Mouse (Mus musculus): Measurements from ENCODE around the gene Rapgef5. TPM values are rescaled to one million over a fixed set of nuclear protein-coding genes. Genes with fewer than 3 reads are reported as not detected.

Rapgef5 gene
- polyA plus RNA-seq, 1 experiment from 2014 or later: 52.1 TPM

DNA sequence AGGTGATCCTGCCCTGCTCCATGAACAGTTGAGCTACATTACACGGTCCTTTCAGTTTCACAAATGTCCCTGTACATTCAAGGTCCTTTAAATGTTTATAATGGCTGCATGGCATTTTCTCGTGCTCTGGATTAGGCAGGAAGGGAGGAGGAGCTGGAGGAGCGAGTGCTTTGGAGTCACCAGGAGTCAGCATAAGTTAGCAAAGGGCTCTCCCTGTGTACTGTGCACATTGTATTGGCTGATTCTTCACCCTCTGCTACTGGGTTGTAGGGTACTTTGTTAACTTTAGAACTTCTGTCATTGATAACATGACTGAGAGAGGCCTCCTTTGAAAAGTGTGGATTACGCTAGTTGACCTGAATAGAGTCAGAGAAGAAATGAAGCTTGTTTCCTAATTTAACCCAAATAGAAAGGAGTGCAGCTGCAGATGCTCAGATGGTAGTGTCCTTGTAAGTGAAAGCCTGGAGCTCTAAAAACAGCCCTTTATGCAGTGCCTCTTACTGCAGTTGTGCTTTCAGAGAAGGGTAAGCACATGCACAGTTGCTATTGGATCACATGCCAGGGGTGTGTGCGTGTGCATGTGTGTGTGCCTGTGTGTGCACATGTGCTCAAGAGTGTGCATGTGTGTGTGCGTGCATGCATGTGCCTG is 45.3 kb downstream of the Rapgef5 start:
- ATAC-seq: no peak; the same call in 1 of the 2 replicates
- no peak overlapping the region for H3K4me2 ChIP-seq (replicated peaks; ENCODE audit: low read depth, low read length)
- H3K27me3 ChIP-seq (replicated peaks; ENCODE audit: insufficient read depth, low read length): no peaks in the 10 kb centered on the region
- no peak for TF ChIP-seq CTCF (IDR thresholded peaks at IDR 0.05)
- TF ChIP-seq EP300 (IDR thresholded peaks at IDR 0.05): no peak
- no peaks in the 10 kb centered on the region for H3K9me3 ChIP-seq (ENCODE audit: low read length)
- H3K9ac ChIP-seq (replicated peaks; ENCODE audit: low read depth): no peak overlapping the region
- 58% methylated on average over 6 of the region's 6 CpGs for WGBS
- H3K36me3 ChIP-seq (ENCODE audit: insufficient read depth, low read length): no peaks in the 10 kb centered on the region
- H3K27ac ChIP-seq (ENCODE audit: low read length): no peak overlapping the region
- no peak overlapping the region for H3K4me3 ChIP-seq (ENCODE audit: low read depth, low read length)
- no peak for DNase-seq (ENCODE audit: low spot score)
- no peaks in the 10 kb centered on the region; the same call in 1 of the 2 replicates for H3K4me1 ChIP-seq (ENCODE audit: insufficient read depth, low read depth, low read length)

DNA sequence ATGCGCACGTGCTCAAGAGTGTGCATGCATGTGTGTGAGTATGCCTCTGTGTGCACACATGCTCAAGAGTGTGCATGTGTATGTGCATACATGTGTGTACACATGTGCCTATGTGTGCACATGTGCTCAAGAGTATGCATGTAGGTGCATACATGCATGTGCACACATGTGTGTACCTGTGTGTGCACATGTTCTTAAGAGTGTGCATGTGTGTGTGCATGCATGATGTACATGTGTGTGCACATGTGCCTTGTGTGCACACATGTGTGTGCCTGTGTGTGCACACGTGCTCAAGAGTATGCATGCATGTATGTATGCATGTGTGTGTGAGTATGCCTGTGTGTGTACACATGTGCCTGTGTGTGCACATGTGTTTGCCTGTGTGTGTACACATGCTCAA is 45.8 kb downstream of the Rapgef5 start:
- no peaks in the 10 kb centered on the region for H3K27me3 ChIP-seq (replicated peaks; ENCODE audit: insufficient read depth, low read length)
- WGBS: 93% methylated on average over 3 of the region's 3 CpGs
- H3K9ac ChIP-seq (replicated peaks; ENCODE audit: low read depth): no peak overlapping the region
- no peak overlapping the region for H3K4me2 ChIP-seq (replicated peaks; ENCODE audit: low read depth, low read length)
- no peak for TF ChIP-seq CTCF (IDR thresholded peaks at IDR 0.05)
- TF ChIP-seq EP300 (IDR thresholded peaks at IDR 0.05): no peak
- H3K4me1 ChIP-seq (ENCODE audit: insufficient read depth, low read depth, low read length): no peaks in the 10 kb centered on the region; the same call in 1 of the 2 replicates
- H3K27ac ChIP-seq (ENCODE audit: low read length): no peak overlapping the region
- ATAC-seq: no peak
- no peak overlapping the region for H3K4me3 ChIP-seq (ENCODE audit: low read depth, low read length)
- H3K36me3 ChIP-seq (ENCODE audit: insufficient read depth, low read length): no peaks in the 10 kb centered on the region
- no peaks in the 10 kb centered on the region for H3K9me3 ChIP-seq (ENCODE audit: low read length)
- DNase-seq (ENCODE audit: low spot score): no peak

- no peaks in the 10 kb centered on the region for H3K9me3 ChIP-seq (ENCODE audit: low read length)
- DNase-seq (ENCODE audit: low spot score) (no peak), ATAC-seq (no peak)
- no peaks in the 10 kb centered on the region for H3K4me1 ChIP-seq (ENCODE audit: insufficient read depth, low read depth, low read length)
- no peak overlapping the region for H3K27ac ChIP-seq (ENCODE audit: low read length)
- H3K9ac ChIP-seq (replicated peaks; ENCODE audit: low read depth): no peak overlapping the region
- TF ChIP-seq CTCF (IDR thresholded peaks at IDR 0.05) (no peak), EP300 (IDR thresholded peaks at IDR 0.05) (no peak)
- no peaks in the 10 kb centered on the region for H3K36me3 ChIP-seq (ENCODE audit: insufficient read depth, low read length)
- no peaks in the 10 kb centered on the region for H3K27me3 ChIP-seq (replicated peaks; ENCODE audit: insufficient read depth, low read length)
- no peak overlapping the region for H3K4me2 ChIP-seq (replicated peaks; ENCODE audit: low read depth, low read length)
- 30% methylated on average over 6 of the region's 6 CpGs for WGBS
- no peak overlapping the region for H3K4me3 ChIP-seq (ENCODE audit: low read depth, low read length)
Observed at GRCm38 (mm10) chr12:117563859-117564258, 47.6 kb downstream of the Rapgef5 start.

DNA sequence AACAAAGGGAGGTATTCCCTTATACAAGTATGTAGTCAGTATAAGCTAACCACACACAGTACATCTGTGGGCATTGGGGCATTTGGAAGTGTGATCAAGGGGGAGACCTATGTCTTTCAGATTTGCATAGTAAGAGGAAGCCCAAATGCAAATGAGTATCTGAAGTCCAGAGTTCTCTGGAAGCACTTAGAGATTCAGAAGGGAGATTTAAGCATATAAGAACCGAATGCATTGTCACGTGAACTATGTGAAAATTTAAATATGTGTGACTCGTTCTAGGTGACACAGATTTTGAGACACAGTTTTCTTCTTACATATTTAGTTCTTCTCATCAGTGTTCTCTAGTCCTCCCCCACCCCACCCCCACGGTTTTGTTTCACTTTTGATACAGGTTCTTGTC is 50.0 kb downstream of the Rapgef5 start:
- Histone ChIP-seq H3K4me2 (replicated peaks; ENCODE audit: low read depth, low read length) (no peak overlapping the region), H3K4me1 (ENCODE audit: insufficient read depth, low read depth, low read length) (no peaks in the 10 kb centered on the region), H3K27ac (ENCODE audit: low read length) (no peak overlapping the region), H3K36me3 (ENCODE audit: insufficient read depth, low read length) (no peaks in the 10 kb centered on the region), H3K4me3 (ENCODE audit: low read depth, low read length) (no peak overlapping the region), H3K9me3 (ENCODE audit: low read length) (no peaks in the 10 kb centered on the region), H3K27me3 (replicated peaks; ENCODE audit: insufficient read depth, low read length) (no peaks in the 10 kb centered on the region), H3K9ac (replicated peaks; ENCODE audit: low read depth) (no peak overlapping the region)
- 65% methylated on average over 4 of the region's 4 CpGs for WGBS
- DNase-seq (ENCODE audit: low spot score) (no peak), ATAC-seq (no peak)
- no peak for TF ChIP-seq EP300 (IDR thresholded peaks at IDR 0.05)
- TF ChIP-seq CTCF (IDR thresholded peaks at IDR 0.05): no peak

DNA sequence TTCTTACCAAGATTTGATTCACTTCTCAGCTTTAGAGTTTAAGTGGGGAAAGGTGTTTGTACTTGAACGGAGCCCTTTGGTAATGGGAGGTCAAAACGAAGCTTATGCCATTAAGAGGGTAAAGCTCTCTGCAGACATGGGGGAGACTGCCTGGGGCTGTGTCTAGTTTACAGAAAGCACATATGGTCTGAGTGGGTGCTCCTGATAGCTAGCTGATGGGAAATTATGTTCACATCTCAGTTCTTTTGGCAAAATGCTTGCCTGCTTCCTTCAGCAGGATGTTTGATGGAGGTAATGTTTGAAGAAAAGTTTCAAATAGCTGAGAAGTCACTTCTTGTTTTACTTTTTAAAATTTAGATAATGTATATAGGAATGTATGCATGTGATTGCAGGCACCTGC is 53.4 kb downstream of the Rapgef5 start:
- Histone ChIP-seq H3K4me2 (replicated peaks; ENCODE audit: low read depth, low read length) (no peak overlapping the region), H3K36me3 (ENCODE audit: insufficient read depth, low read length) (no peaks in the 10 kb centered on the region), H3K27me3 (replicated peaks; ENCODE audit: insufficient read depth, low read length) (no peaks in the 10 kb centered on the region), H3K4me3 (ENCODE audit: low read depth, low read length) (no peak overlapping the region), H3K27ac (ENCODE audit: low read length) (no peak overlapping the region), H3K9me3 (ENCODE audit: low read length) (no peaks in the 10 kb centered on the region), H3K9ac (replicated peaks; ENCODE audit: low read depth) (no peak overlapping the region), H3K4me1 (ENCODE audit: insufficient read depth, low read depth, low read length) (no peaks in the 10 kb centered on the region)
- TF ChIP-seq EP300 (IDR thresholded peaks at IDR 0.05) (no peak), CTCF (IDR thresholded peaks at IDR 0.05) (no peak)
- DNase-seq (ENCODE audit: low spot score) (no peak), ATAC-seq (no peak)
- 43% methylated on average over 2 of the region's 2 CpGs for WGBS

- ATAC-seq: no peak
- no peaks in the 10 kb centered on the region for H3K27me3 ChIP-seq (replicated peaks; ENCODE audit: insufficient read depth, low read length)
- no peak overlapping the region for H3K27ac ChIP-seq (ENCODE audit: low read length)
- DNase-seq (ENCODE audit: low spot score): no peak
- no peaks in the 10 kb centered on the region for H3K9me3 ChIP-seq (ENCODE audit: low read length)
- WGBS: 81% methylated on average over 4 of the region's 4 CpGs
- no peak for TF ChIP-seq CTCF (IDR thresholded peaks at IDR 0.05)
- no peak for TF ChIP-seq EP300 (IDR thresholded peaks at IDR 0.05)
- no peak overlapping the region for H3K4me3 ChIP-seq (ENCODE audit: low read depth, low read length)
- peaks cover 7% of the 10 kb centered on the region; the same call in 1 of the 2 replicates for H3K36me3 ChIP-seq (ENCODE audit: insufficient read depth, low read length)
- no peaks in the 10 kb centered on the region for H3K4me1 ChIP-seq (ENCODE audit: insufficient read depth, low read depth, low read length)
- H3K9ac ChIP-seq (replicated peaks; ENCODE audit: low read depth): no peak overlapping the region
- no peak overlapping the region for H3K4me2 ChIP-seq (replicated peaks; ENCODE audit: low read depth, low read length)
Observed at GRCm38 (mm10) chr12:117584256-117584655, 68.0 kb downstream of the Rapgef5 start.

All from lung, postnatal 0 days (tissue).